Mouse (Mus musculus): ENCODE measurements around the gene Cadps2. TPM values are rescaled to one million over a fixed set of nuclear protein-coding genes. Genes with fewer than 3 reads are reported as not detected.

Cadps2 gene
- polyA plus RNA-seq, 1 experiment from 2014 or later, result 2.6 TPM

- 47% methylated on average over 4 of the region's 4 CpGs for WGBS
- DNase-seq (ENCODE audit: low spot score), result no peak
- H3K4me1 ChIP-seq, result no peaks in the 10 kb centered on the region
- no peaks in the 10 kb centered on the region for H3K9me3 ChIP-seq (replicated peaks)
- H3K36me3 ChIP-seq, result no peaks in the 10 kb centered on the region
- no peak overlapping the region for H3K27ac ChIP-seq
- no peak overlapping the region for H3K4me3 ChIP-seq
- no peaks in the 10 kb centered on the region for H3K27me3 ChIP-seq (ENCODE audit: low read depth, poor library complexity, severe bottlenecking)
These were observed 208.8 kb downstream of the Cadps2 start for GRCm38 (mm10) chr6:23630465-23630864.

GRCm38 (mm10) chr6:23575102-23575501 lies 264.1 kb downstream of the Cadps2 start:
- no peaks in the 10 kb centered on the region for H3K36me3 ChIP-seq
- 93% methylated on average over 2 of the region's 2 CpGs for WGBS
- H3K27me3 ChIP-seq (ENCODE audit: low read depth, poor library complexity, severe bottlenecking), result no peaks in the 10 kb centered on the region
- H3K27ac ChIP-seq, result no peak overlapping the region
- no peaks in the 10 kb centered on the region for H3K9me3 ChIP-seq (replicated peaks)
- no peak overlapping the region for H3K4me3 ChIP-seq
- H3K4me1 ChIP-seq, result no peaks in the 10 kb centered on the region
- no peak for DNase-seq (ENCODE audit: low spot score)

GRCm38 (mm10) chr6:23573750-23574149 lies 265.5 kb downstream of the Cadps2 start:
- Histone ChIP-seq H3K27ac (no peak overlapping the region), H3K9me3 (replicated peaks) (no peaks in the 10 kb centered on the region), H3K4me3 (no peak overlapping the region), H3K4me1 (no peaks in the 10 kb centered on the region), H3K27me3 (ENCODE audit: low read depth, poor library complexity, severe bottlenecking) (no peaks in the 10 kb centered on the region), H3K36me3 (no peaks in the 10 kb centered on the region)
- 87% methylated on average over 4 of the region's 4 CpGs for WGBS
- no peak for DNase-seq (ENCODE audit: low spot score)

- Histone ChIP-seq H3K9me3 (replicated peaks) (no peaks in the 10 kb centered on the region), H3K36me3 (no peaks in the 10 kb centered on the region), H3K27ac (no peak overlapping the region), H3K4me3 (no peak overlapping the region), H3K4me1 (no peaks in the 10 kb centered on the region), H3K27me3 (ENCODE audit: low read depth, poor library complexity, severe bottlenecking) (no peaks in the 10 kb centered on the region)
- WGBS, result 71% methylated on average over 4 of the region's 4 CpGs
- DNase-seq (ENCODE audit: low spot score), result no peak
These were observed 266.8 kb downstream of the Cadps2 start for GRCm38 (mm10) chr6:23572401-23572800.

DNA sequence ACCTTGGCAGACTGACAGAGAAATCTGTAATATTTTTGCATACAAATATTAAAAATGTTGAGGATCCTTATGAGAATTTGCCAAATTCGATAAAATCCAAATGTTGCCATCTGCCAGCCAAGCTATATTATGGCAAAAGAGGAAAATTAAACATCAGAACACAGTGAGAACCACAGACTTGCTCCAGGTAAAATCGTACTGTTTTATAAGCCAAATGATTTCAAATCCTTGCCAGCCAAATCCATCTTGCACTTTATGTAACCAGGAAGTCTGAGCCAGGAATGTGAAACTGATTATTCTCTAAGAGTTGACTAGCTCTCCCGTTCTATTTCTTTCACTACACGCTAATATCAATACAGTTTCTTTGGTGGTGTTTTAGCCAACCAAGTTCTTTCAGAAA lies 269.5 kb downstream of the Cadps2 start:
- Histone ChIP-seq H3K27me3 (ENCODE audit: low read depth, poor library complexity, severe bottlenecking) (no peaks in the 10 kb centered on the region), H3K4me3 (no peak overlapping the region), H3K27ac (no peak overlapping the region), H3K9me3 (replicated peaks) (no peaks in the 10 kb centered on the region), H3K36me3 (no peaks in the 10 kb centered on the region), H3K4me1 (no peaks in the 10 kb centered on the region)
- WGBS, result 88% methylated on average over 4 of the region's 4 CpGs
- no peak for DNase-seq (ENCODE audit: low spot score)

- 88% methylated on average over 1 of the region's 1 CpGs for WGBS
- no peaks in the 10 kb centered on the region for H3K27me3 ChIP-seq (ENCODE audit: low read depth, poor library complexity, severe bottlenecking)
These were observed 270.5 kb downstream of the Cadps2 start for GRCm38 (mm10) chr6:23568688-23569087.

GRCm38 (mm10) chr6:23567651-23568050 lies 271.6 kb downstream of the Cadps2 start:
- Histone ChIP-seq H3K4me1 (no peaks in the 10 kb centered on the region), H3K36me3 (no peaks in the 10 kb centered on the region), H3K27ac (no peak overlapping the region), H3K9me3 (replicated peaks) (no peaks in the 10 kb centered on the region), H3K27me3 (ENCODE audit: low read depth, poor library complexity, severe bottlenecking) (no peaks in the 10 kb centered on the region), H3K4me3 (no peak overlapping the region)
- no peak for DNase-seq (ENCODE audit: low spot score)
- 88% methylated on average over 1 of the region's 1 CpGs for WGBS

More at GRCm38 (mm10) chr6:23568688-23569087, 270.5 kb downstream of the Cadps2 start:
- no peaks in the 10 kb centered on the region for H3K36me3 ChIP-seq
- no peak for DNase-seq (ENCODE audit: low spot score)
- no peak overlapping the region for H3K27ac ChIP-seq
- no peaks in the 10 kb centered on the region for H3K4me1 ChIP-seq
- H3K4me3 ChIP-seq, result no peak overlapping the region
- no peaks in the 10 kb centered on the region for H3K9me3 ChIP-seq (replicated peaks)

DNA sequence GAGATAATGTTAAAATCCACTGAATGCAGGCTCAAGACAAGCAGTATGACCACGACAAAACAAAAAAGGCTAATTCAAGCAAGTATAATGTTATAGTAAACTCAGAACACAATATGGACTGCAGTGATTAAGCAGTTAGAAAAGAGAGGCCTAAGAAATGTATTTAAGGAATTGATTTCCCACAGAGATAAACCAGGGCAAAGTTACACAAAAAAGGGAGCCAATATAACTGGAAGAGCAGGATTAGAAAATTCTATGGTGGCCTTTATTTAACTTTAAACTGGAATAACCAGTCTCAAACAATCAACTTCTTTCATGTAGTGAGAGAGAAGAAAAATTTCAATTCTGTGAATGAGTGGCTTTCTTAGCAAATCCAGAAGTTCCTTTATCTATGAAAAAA lies 289.3 kb downstream of the Cadps2 start:
- Histone ChIP-seq H3K36me3 (no peaks in the 10 kb centered on the region), H3K27ac (no peak overlapping the region), H3K4me3 (no peak overlapping the region), H3K27me3 (ENCODE audit: low read depth, poor library complexity, severe bottlenecking) (no peaks in the 10 kb centered on the region), H3K4me1 (no peaks in the 10 kb centered on the region), H3K9me3 (replicated peaks) (no peaks in the 10 kb centered on the region)
- 87% methylated on average over 1 of the region's 1 CpGs for WGBS
- no peak for DNase-seq (ENCODE audit: low spot score)

GRCm38 (mm10) chr6:23523710-23524109 lies 315.5 kb downstream of the Cadps2 start:
- H3K9me3 ChIP-seq (replicated peaks), result no peaks in the 10 kb centered on the region
- 94% methylated on average over 2 of the region's 2 CpGs for WGBS
- no peaks in the 10 kb centered on the region for H3K4me1 ChIP-seq
- no peaks in the 10 kb centered on the region for H3K27me3 ChIP-seq (ENCODE audit: low read depth, poor library complexity, severe bottlenecking)
- H3K4me3 ChIP-seq, result no peak overlapping the region
- DNase-seq (ENCODE audit: low spot score), result no peak
- H3K36me3 ChIP-seq, result no peaks in the 10 kb centered on the region
- H3K27ac ChIP-seq, result no peak overlapping the region

- Histone ChIP-seq H3K9me3 (replicated peaks) (no peaks in the 10 kb centered on the region), H3K27ac (no peak overlapping the region), H3K27me3 (ENCODE audit: low read depth, poor library complexity, severe bottlenecking) (no peaks in the 10 kb centered on the region), H3K36me3 (no peaks in the 10 kb centered on the region), H3K4me1 (no peaks in the 10 kb centered on the region), H3K4me3 (no peak overlapping the region)
- WGBS, result 93% methylated on average over 5 of the region's 5 CpGs
- DNase-seq (ENCODE audit: low spot score), result no peak
These were observed 316.7 kb downstream of the Cadps2 start for GRCm38 (mm10) chr6:23522556-23522955.

DNA sequence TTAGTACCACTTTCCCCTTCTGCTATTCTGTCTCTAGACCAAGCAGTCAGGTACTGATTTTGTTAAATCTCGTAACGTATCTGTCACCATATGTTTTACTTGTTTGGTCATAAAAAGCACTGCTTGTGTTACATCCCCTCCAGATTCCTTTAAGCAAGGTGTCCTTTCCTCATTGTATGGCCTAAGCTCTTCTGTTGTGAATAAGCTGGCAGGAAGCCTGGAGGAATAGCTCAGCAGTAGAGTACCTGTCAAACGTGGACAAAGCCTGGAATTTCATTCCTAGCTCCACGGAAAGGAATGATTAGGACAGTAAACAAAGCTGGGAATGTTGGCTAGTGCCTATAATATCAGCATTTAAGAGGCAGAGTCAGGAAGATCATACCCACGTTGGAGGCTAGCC lies 340.6 kb downstream of the Cadps2 start:
- 71% methylated on average over 5 of the region's 5 CpGs for WGBS

GRCm38 (mm10) chr6:23491804-23492203 lies 347.4 kb downstream of the Cadps2 start:
- Histone ChIP-seq H3K36me3 (no peaks in the 10 kb centered on the region), H3K27ac (no peak overlapping the region), H3K9me3 (replicated peaks) (no peaks in the 10 kb centered on the region), H3K4me3 (no peak overlapping the region), H3K4me1 (no peaks in the 10 kb centered on the region), H3K27me3 (ENCODE audit: low read depth, poor library complexity, severe bottlenecking) (no peaks in the 10 kb centered on the region)
- WGBS, result 63% methylated on average over 7 of the region's 7 CpGs
- DNase-seq (ENCODE audit: low spot score), result no peak

More for the DNA sequence above, 340.6 kb downstream of the Cadps2 start:
- H3K9me3 ChIP-seq (replicated peaks), result no peaks in the 10 kb centered on the region
- DNase-seq (ENCODE audit: low spot score), result no peak
- no peaks in the 10 kb centered on the region for H3K4me1 ChIP-seq
- no peak overlapping the region for H3K27ac ChIP-seq
- H3K36me3 ChIP-seq, result no peaks in the 10 kb centered on the region
- no peaks in the 10 kb centered on the region for H3K27me3 ChIP-seq (ENCODE audit: low read depth, poor library complexity, severe bottlenecking)
- no peak overlapping the region for H3K4me3 ChIP-seq

- 89% methylated on average over 2 of the region's 2 CpGs for WGBS
- H3K27ac ChIP-seq, result no peak overlapping the region
- DNase-seq (ENCODE audit: low spot score), result no peak
These were observed 348.8 kb downstream of the Cadps2 start for GRCm38 (mm10) chr6:23490431-23490830.

DNA sequence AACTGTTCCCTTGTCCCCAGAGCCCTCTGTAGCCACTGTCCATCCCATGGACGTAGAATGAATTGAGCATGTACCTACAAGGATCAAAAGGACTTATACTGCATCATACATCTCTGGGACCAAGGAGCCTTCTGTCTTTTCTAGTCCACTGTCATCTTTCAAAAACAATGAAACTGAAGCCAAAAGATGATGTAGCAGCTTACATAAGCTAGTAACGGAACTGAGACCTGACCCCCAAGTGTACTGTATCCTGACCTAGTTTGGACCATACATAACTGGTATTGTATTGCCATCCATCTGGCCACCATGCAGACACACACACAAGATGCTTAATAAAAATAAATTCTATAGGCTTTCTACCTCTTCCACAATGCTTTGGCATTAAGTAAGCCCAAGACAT lies 350.2 kb downstream of the Cadps2 start:
- DNase-seq (ENCODE audit: low spot score), result no peak
- Histone ChIP-seq H3K27me3 (ENCODE audit: low read depth, poor library complexity, severe bottlenecking) (no peaks in the 10 kb centered on the region), H3K27ac (no peak overlapping the region), H3K9me3 (replicated peaks) (no peaks in the 10 kb centered on the region), H3K4me1 (no peaks in the 10 kb centered on the region), H3K4me3 (no peak overlapping the region), H3K36me3 (no peaks in the 10 kb centered on the region)
- WGBS, result 87% methylated on average over 2 of the region's 2 CpGs

More at GRCm38 (mm10) chr6:23490431-23490830, 348.8 kb downstream of the Cadps2 start:
- no peaks in the 10 kb centered on the region for H3K4me1 ChIP-seq
- no peak overlapping the region for H3K4me3 ChIP-seq
- H3K9me3 ChIP-seq (replicated peaks), result no peaks in the 10 kb centered on the region
- no peaks in the 10 kb centered on the region for H3K36me3 ChIP-seq
- no peaks in the 10 kb centered on the region for H3K27me3 ChIP-seq (ENCODE audit: low read depth, poor library complexity, severe bottlenecking)

Data from limb, embryonic 10.5 days (tissue).